Mouse (Mus musculus) testis, postnatal 10 days (tissue): Measurements from ENCODE around the gene Ces2g.

Source experiments
- DNase-seq: peaks from one replicate; pipeline ENCODE4 v3.0.0; 2021; ENCODE audit warnings: low spot score

Ces2g gene

DNA sequence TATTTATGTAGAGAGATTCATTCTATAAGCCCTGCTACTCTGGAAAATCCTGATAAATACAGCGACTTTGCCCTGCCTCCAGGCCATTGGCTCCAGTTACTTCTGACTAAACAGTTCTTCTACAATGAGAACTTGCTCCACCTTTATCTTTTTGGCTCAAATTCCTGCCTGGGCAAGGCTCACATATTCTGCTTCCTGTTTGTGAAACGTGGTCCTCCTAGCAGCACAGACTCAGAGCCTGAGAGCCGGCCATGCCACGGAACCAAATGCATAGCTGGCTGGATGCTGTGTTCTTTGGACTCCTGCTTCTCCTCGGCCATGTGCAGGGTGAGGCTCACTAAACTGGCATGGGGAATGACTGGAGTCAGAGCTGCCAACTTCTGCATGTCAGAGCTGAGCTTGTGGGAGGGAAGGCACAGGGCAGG is at the start of gene Ces2g:
Ces2g (plus strand) TSS at position 182 of the 425 bp plus-strand sequence.
- DNase-seq: peak; percentile 40

GRCm38 (mm10) chr8:104925972-104926596 is 35.4 kb upstream of the Ces2g start, which contains the start of gene Ces2e:
Ces2e (plus strand) TSS chr8:104926260.
- no peak for DNase-seq

DNA sequence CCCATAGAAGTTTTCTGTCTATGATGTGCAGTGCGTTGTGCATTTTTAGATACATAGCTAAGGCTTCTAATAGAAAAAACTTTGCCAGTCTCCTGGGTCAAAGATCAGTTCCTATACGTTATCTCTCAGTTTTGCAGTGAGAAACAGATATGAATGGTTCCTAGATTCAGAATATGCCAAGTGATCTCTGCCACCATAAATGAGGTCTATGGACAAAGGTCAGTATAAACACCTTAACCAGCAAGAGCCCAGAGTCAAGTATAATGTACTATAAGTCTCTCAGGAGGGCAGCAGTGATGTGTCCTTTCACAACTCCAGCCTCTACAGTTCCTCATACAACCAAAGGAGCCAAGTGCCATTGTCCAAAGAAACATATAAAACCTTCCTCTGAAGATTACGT is 34.2 kb upstream of the Ces2g start:
- no peak for DNase-seq

- DNase-seq: no peak
These were observed 16.9 kb upstream of the Ces2g start for GRCm38 (mm10) chr8:104944665-104945064.

DNA sequence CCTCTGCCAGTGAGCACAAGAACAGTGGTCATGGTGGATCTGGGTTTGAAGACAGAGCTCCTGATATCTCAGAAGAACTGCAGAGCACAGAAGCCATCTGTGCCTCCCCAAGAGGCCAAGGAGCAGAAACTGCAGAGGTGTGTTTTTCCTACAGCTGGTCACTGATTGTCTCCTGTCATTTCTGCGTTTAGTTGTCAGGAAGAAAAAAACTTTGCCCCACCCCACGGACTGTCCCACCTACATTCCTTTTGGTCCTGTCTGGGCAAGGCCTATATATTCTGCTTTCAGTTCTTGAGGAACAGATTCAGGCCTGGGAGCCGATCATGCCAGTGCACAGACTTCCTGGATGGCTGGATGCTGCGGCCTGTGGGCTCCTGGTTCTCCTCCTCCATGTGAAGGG is 14.5 kb upstream of the Ces2g start, which contains the start of gene Ces2f:
Ces2f (plus strand) TSS at position 301 of the 400 bp plus-strand sequence.
- DNase-seq: no peak

DNA sequence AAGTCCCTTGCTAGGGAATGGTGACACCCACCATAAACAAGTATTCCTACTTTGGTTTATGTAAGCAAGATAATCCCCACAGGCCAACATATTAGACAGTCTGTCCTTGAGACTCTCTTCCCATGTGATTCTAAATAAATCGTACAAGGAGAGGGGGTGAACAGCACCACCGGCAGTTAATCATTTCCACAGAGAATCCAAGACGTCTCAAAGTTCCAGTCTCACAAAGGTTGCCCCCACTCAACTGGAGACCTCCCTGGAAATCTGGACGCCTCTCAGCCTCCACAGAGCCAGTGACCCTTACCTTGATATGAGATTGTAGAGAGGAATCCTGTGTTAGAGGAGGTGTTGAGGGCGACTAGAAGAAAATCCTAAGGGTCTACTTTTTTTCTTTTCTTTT is 12.5 kb upstream of the Ces2g start:
- DNase-seq: no peak

- DNase-seq: no peak
These were observed 847 bp downstream of the Ces2g start for GRCm38 (mm10) chr8:104962229-104962901.

- no peak for DNase-seq
These were observed 1.9 kb downstream of the Ces2g start for GRCm38 (mm10) chr8:104963375-104963894.

GRCm38 (mm10) chr8:104984126-104984525 is 22.6 kb downstream of the Ces2g start:
- DNase-seq: no peak

DNA sequence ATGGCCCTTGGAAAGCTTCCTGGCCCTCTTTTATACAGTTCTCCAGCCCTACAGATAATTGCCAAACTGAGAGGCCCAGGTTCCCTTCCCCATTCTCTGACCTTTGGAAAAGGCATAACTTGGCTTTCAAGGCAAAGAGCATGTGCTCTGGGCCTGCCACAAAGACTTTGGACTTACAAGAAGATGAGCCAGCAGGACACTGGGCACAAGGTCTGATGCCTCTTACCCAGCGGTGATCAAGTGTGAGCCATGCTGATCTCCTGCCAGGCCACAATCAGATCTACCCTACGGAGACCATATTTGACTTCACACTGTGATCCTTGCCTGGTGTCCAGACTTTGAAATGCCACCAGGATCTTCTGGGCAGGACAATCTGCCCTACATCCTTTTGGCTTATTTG is 23.4 kb downstream of the Ces2g start:
- DNase-seq: no peak

GRCm38 (mm10) chr8:104998191-104998590 is 36.7 kb downstream of the Ces2g start:
- no peak for DNase-seq

GRCm38 (mm10) chr8:104999183-104999582 is 37.7 kb downstream of the Ces2g start:
- DNase-seq: no peak

- DNase-seq: no peak
These were observed 39.1 kb downstream of the Ces2g start, which contains the start of gene Ces2h for GRCm38 (mm10) chr8:105000586-105000985. Ces2h (plus strand) TSS chr8:105000853.

DNA sequence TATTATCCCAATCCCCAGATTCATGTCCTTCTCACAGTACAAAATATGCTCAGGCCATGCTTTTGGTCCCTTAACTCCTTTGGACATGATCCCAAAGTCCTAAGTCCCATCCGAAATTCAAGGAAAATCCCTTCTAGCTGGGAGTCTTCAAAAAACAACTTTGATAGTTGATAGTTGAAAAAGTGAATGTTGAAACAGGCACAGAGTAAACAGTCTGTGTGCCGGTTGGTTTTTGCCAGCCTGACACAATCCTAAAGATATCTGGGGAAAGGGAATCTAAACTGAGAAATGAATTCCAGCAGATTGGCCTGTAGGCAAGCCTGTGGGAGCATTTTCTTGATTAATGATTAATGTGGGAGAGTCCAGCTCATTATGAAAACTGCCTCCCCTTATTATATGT is 48.5 kb downstream of the Ces2g start:
- DNase-seq: no peak

GRCm38 (mm10) chr8:105011136-105011535 is 49.6 kb downstream of the Ces2g start:
- no peak for DNase-seq

- DNase-seq: no peak
These were observed 52.9 kb downstream of the Ces2g start for GRCm38 (mm10) chr8:105014391-105014790.
